Comparison of ENCODE assay signal across 15 mouse cellular contexts in genomic region chr6:48410551-48410950, GRCm38 (mm10). TPM values are rescaled to one million over a fixed set of nuclear protein-coding genes. Genes with fewer than 3 reads are reported as not detected.
DNase-seq lines count a peak whose midpoint lies in the region; ATAC-seq and TF ChIP-seq lines count a peak whose summit lies in the region.
"Had no signal": no experiment of that assay in that cellular context is flagged by ENCODE, and none has a peak within 500 bp of the region (broad histone marks: within the 10 kb centered on the region; RNA-seq: fewer than 3 reads in every experiment).

No protein-coding gene starts in this region.

- no peak overlapping the region for H3K4me2 ChIP-seq in lung, postnatal 0 days (replicated peaks; ENCODE audit: low read depth, low read length)
- H3K4me2 ChIP-seq in stomach, postnatal 0 days (replicated peaks; ENCODE audit: low read depth), result no peak overlapping the region
- H3K4me2 ChIP-seq: forebrain, embryonic 15.5 days; hindbrain, embryonic 13.5 days had no signal

- H3K27me3 ChIP-seq in lung, postnatal 0 days (replicated peaks; ENCODE audit: insufficient read depth, low read length), result no peaks in the 10 kb centered on the region
- no peaks in the 10 kb centered on the region for H3K27me3 ChIP-seq in stomach, postnatal 0 days (ENCODE audit: control insufficient read depth, insufficient read depth, low read length)
- H3K27me3 ChIP-seq: forebrain, embryonic 15.5 days; hindbrain, embryonic 13.5 days had no signal

- no peak for TF ChIP-seq POLR2A in lung, adult 2 months (IDR thresholded peaks at IDR 0.05; ENCODE audit: borderline replicate concordance, extremely low read depth, low read depth, low read length)

- peaks cover 19% of the 10 kb centered on the region for H3K36me3 ChIP-seq in lung, postnatal 0 days (ENCODE audit: insufficient read depth, low read length)
- peaks cover 18% of the 10 kb centered on the region for H3K36me3 ChIP-seq in stomach, postnatal 0 days (ENCODE audit: control insufficient read depth, insufficient read depth, low read length)

- no peak for TF ChIP-seq CTCF in lung, adult 2 months (IDR thresholded peaks at IDR 0.05; ENCODE audit: insufficient read depth, low read length)
- TF ChIP-seq CTCF in lung, postnatal 0 days (IDR thresholded peaks at IDR 0.05), result no peak
- no peak for TF ChIP-seq CTCF in stomach, postnatal 0 days (IDR thresholded peaks at IDR 0.05; ENCODE audit: low read depth)

- ATAC-seq in lung, postnatal 0 days, result no peak
- no peak for ATAC-seq in stomach, postnatal 0 days (ENCODE audit: low FRiP score, low TSS enrichment)
- ATAC-seq: forebrain, embryonic 15.5 days had no signal

- 83% methylated on average over 3 of the region's 3 CpGs for WGBS in lung, adult 2 months
- 89% methylated on average over 3 of the region's 3 CpGs for WGBS in lung, postnatal 0 days
- 74% methylated on average over 3 of the region's 3 CpGs for whole genome bisulfite sequencing in stomach, postnatal 0 days

- no peaks in the 10 kb centered on the region for H3K4me1 ChIP-seq in lung, adult 2 months (ENCODE audit: control insufficient read depth, insufficient read depth, low read length)
- H3K4me1 ChIP-seq in lung, postnatal 0 days (ENCODE audit: insufficient read depth, low read depth, low read length), result no peaks in the 10 kb centered on the region
- H3K4me1 ChIP-seq in stomach, postnatal 0 days (replicated peaks; ENCODE audit: control insufficient read depth, insufficient read depth), result no peaks in the 10 kb centered on the region
- H3K4me1 ChIP-seq: forebrain, embryonic 15.5 days; hindbrain, embryonic 13.5 days had no signal

- no peak overlapping the region for H3K27ac ChIP-seq in lung, postnatal 0 days (ENCODE audit: low read length)
- no peak overlapping the region; the same call in 1 of the 2 replicates for H3K27ac ChIP-seq in stomach, postnatal 0 days (replicated peaks)
- H3K27ac ChIP-seq: forebrain, embryonic 15.5 days; hindbrain, embryonic 13.5 days; kidney, postnatal 0 days had no signal

- no peak overlapping the region for H3K9ac ChIP-seq in lung, postnatal 0 days (replicated peaks; ENCODE audit: low read depth)
- no peak overlapping the region for H3K9ac ChIP-seq in stomach, postnatal 0 days (ENCODE audit: low read length)
- H3K9ac ChIP-seq: forebrain, embryonic 15.5 days; hindbrain, embryonic 13.5 days had no signal

- H3K9me3 ChIP-seq in lung, postnatal 0 days (ENCODE audit: low read length), result no peaks in the 10 kb centered on the region
- no peaks in the 10 kb centered on the region for H3K9me3 ChIP-seq in stomach, postnatal 0 days (ENCODE audit: control insufficient read depth, low read length)
- H3K9me3 ChIP-seq: forebrain, embryonic 15.5 days; hindbrain, embryonic 13.5 days had no signal

- no peak overlapping the region for H3K4me3 ChIP-seq in lung, adult 2 months (replicated peaks; ENCODE audit: extremely low read depth, low read depth, low read length)
- no peak overlapping the region for H3K4me3 ChIP-seq in lung, postnatal 0 days (ENCODE audit: low read depth, low read length)
- no peak overlapping the region for H3K4me3 ChIP-seq in stomach, postnatal 0 days (ENCODE audit: low read depth, low read length)
- H3K4me3 ChIP-seq: forebrain, embryonic 15.5 days; hindbrain, embryonic 13.5 days; myocyte had no signal

- TF ChIP-seq EP300 in lung, postnatal 0 days (IDR thresholded peaks at IDR 0.05), result no peak
- no peak for TF ChIP-seq EP300 in stomach, postnatal 0 days (optimal IDR thresholded peaks at IDR 0.05)

- peak; percentile 78 for DNase-seq in gastrocnemius, adult 18-20 months (ENCODE audit: low spot score)
- no peak for DNase-seq in gastrocnemius, postnatal 10 days
- DNase-seq in lung, adult 2 months, result peak; percentile 0
- no peak for DNase-seq in lung, postnatal 0 days (ENCODE audit: low spot score)
- DNase-seq in gastrocnemius, postnatal 25 days, result peak; percentile 56
- peak; percentile 10 for DNase-seq in stomach, postnatal 0 days (ENCODE audit: low spot score)
- DNase-seq in T-cell, adult 2 months (ENCODE audit: low spot score), result no peak
- DNase-seq in adipocyte (ENCODE audit: low spot score), result no peak
- DNase-seq: adrenal gland, postnatal 25 days; heart, adult 18-20 months had no signal

RNA-seq across cellular contexts. Expression of gene Krba1, which starts 15.2 kb away (rescaled TPM):
- 10 to 100 TPM; 15.9 to 18.3 TPM for total RNA-seq in gastrocnemius, adult 18-20 months (2021)
- total RNA-seq in gastrocnemius, postnatal 10 days (2021), result 10 to 100 TPM; 12.3 to 16.1 TPM
- polyA plus RNA-seq in lung, adult 2 months (2012; rRNA removed), result 15.5 and 20.8 TPM in 2 replicates
- 7.6 and 8.4 TPM in 2 replicates for polyA plus RNA-seq in lung, postnatal 0 days (2015; fragmentation: Nextera tagmentation; extraction: Ambion mirVana)
- 10 to 100 TPM; 14.5 to 15.9 TPM for total RNA-seq in gastrocnemius, postnatal 25 days (2021)
- 5.4 and 7.8 TPM in 2 replicates for polyA plus RNA-seq in stomach, postnatal 0 days (2015; fragmentation: Nextera tagmentation; extraction: Ambion mirVana)

RNA-seq across cellular contexts. Expression of gene Zfp467, which starts 35.1 kb away (rescaled TPM):
- 10 to 100 TPM; 50.1 to 57.1 TPM for total RNA-seq in gastrocnemius, adult 18-20 months (2021)
- total RNA-seq in gastrocnemius, postnatal 10 days (2021), result 10 to 100 TPM; 17.6 to 20.1 TPM
- polyA plus RNA-seq in lung, adult 2 months (2012; rRNA removed), result 42.1 and 51.4 TPM in 2 replicates
- polyA plus RNA-seq in lung, postnatal 0 days (2015; fragmentation: Nextera tagmentation; extraction: Ambion mirVana), result 31.5 and 34.6 TPM in 2 replicates
- 10 to 100 TPM; 22.4 to 34.1 TPM for total RNA-seq in gastrocnemius, postnatal 25 days (2021)
- polyA plus RNA-seq in stomach, postnatal 0 days (2015; fragmentation: Nextera tagmentation; extraction: Ambion mirVana), result 24.2 and 29.5 TPM in 2 replicates

RNA-seq across cellular contexts. Expression of gene Sspo, which starts 37.5 kb away (rescaled TPM):
- under 1 TPM; 0.19 to 0.71 TPM for total RNA-seq in gastrocnemius, adult 18-20 months (2021)
- under 1 TPM; 0.16 to 0.27 TPM for total RNA-seq in gastrocnemius, postnatal 10 days (2021)
- polyA plus RNA-seq in lung, adult 2 months (2012; rRNA removed), result 3.2 and 3.4 TPM in 2 replicates
- 0.31 and 0.64 TPM in 2 replicates for polyA plus RNA-seq in lung, postnatal 0 days (2015; fragmentation: Nextera tagmentation; extraction: Ambion mirVana)
- total RNA-seq in gastrocnemius, postnatal 25 days (2021), result under 1 TPM; 0.24 to 0.38 TPM
- polyA plus RNA-seq in stomach, postnatal 0 days (2015; fragmentation: Nextera tagmentation; extraction: Ambion mirVana), result 0.04 and 0.07 TPM in 2 replicates
- total RNA-seq: megakaryocyte-erythroid progenitor cell, adult 5-6 weeks had no signal

Comparison
In these comparisons a context has a peak if more than half of its experiments do, and no peak if none do; other contexts are left out.
1. DNase-seq: peak in gastrocnemius, adult 18-20 months (single experiment), lung, adult 2 months (single experiment), gastrocnemius, postnatal 25 days (single experiment) and stomach, postnatal 0 days (single experiment); none in gastrocnemius, postnatal 10 days (single experiment), lung, postnatal 0 days (single experiment), T-cell, adult 2 months (single experiment) and adipocyte (single experiment).